Mouse (Mus musculus) embryonic facial prominence, embryonic 15.5 days (tissue): ENCODE results near the gene Alyref. TPM values are rescaled to one million over a fixed set of nuclear protein-coding genes. Genes with fewer than 3 reads are reported as not detected.

Experiments
- ATAC-seq: fragments of 200-750 bp; cut with Nextera tagmentation; 2 replicates; pipeline ENCODE4 v1.8.0; 2017; ENCODE audit warnings: low read depth, moderate TSS enrichment; ENCODE audit not compliant: insufficient number of reproducible peaks, low FRiP score, low TSS enrichment
- H3K27ac ChIP-seq: fragments of 300-500 bp; sonication (generic); replicated peaks from 2 replicates; pipeline ENCODE4 v1.5.1; 2015; ENCODE audit warnings: mild to moderate bottlenecking, inconsistent platforms
- H3K27me3 ChIP-seq: fragments of 300-500 bp; sonication (generic); 2 replicates; pipeline ENCODE4 v1.6.1; 2015; ENCODE audit warnings: inconsistent platforms
- H3K36me3 ChIP-seq: fragments of 300-500 bp; sonication (generic); 2 replicates; pipeline ENCODE4 v1.6.1; 2015; ENCODE audit warnings: mild to moderate bottlenecking, inconsistent platforms
- H3K4me1 ChIP-seq: fragments of 300-500 bp; sonication (generic); 2 replicates; pipeline ENCODE4 v1.6.1; 2015; ENCODE audit warnings: inconsistent platforms
- H3K4me2 ChIP-seq: fragments of 300-500 bp; sonication (generic); replicated peaks from 2 replicates; pipeline ENCODE4 v1.6.1; 2015; ENCODE audit warnings: mild to moderate bottlenecking, inconsistent platforms
- H3K4me3 ChIP-seq: fragments of 300-500 bp; sonication (generic); replicated peaks from 2 replicates; pipeline ENCODE4 v1.5.1; 2015; ENCODE audit warnings: mild to moderate bottlenecking, inconsistent platforms
- H3K9ac ChIP-seq: fragments of 300-500 bp; sonication (generic); 2 replicates; pipeline ENCODE4 v1.6.1; 2015; ENCODE audit warnings: inconsistent platforms
- H3K9me3 ChIP-seq: fragments of 300-500 bp; sonication (generic); replicated peaks from 2 replicates; pipeline ENCODE4 v1.6.1; 2016; ENCODE audit warnings: inconsistent platforms
- WGBS: fragments of 180-500 bp; shearing (Covaris S2); methylation state at CpG from one replicate; pipeline ENCODE4 v1.1.7; 2015; 5-methylcytosine and 5-hydroxymethylcytosine counted together
- polyA plus RNA-seq: library from polyadenylated mRNA; unstranded; fragments of >200 nt; fragmentation: Nextera tagmentation; extraction: Ambion mirVana; gene quantifications from 2 replicates; pipeline ENCODE4 v1.2.1, GENCODE M21; 2015

Gene Alyref
- polyA plus RNA-seq: 420 and 426 TPM in 2 replicates

DNA sequence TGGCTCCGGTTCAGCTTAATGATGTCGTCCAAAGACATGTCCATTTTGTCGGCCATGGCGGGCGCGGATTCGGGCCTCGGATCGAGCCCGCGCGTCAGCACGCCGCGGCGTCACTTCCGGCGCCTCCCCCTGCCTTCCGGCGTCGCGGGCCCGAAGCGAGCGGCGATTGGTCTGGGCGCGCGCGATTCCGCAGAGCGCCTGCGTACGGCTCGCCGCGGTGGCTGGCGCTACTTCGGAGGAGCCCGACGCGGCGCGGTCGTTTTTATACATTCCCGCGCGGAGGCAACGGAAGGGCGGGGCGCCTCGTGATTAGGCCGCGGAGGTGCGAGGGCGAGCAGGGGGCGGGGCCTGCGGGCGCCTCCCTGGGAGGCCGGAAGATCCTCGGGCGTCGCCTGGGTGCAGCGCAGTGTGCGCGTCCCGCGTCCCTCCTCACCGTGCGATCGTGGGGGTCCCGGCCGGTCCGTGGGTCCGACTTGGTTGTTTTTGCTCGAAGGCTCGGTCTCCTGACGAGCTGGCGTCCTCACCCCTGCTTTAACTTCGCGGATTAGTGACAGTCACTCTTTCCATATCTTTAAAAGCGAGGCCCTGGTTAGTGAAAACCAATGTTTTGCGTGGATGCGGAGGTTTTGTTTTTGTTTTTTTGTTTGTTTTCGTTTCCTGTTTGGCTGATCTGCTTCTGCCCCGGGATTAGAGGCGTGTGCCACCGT is at the start of gene Alyref, which contains the start of gene Anapc11:
Gene Alyref, minus strand, starts transcription at position 83 of the 707 bp plus-strand sequence.
Gene Anapc11, plus strand, starts transcription at position 139 of the 707 bp plus-strand sequence.
- H3K9me3 ChIP-seq: no peaks in the 10 kb centered on the region
- peak; percentile 96 for ATAC-seq
- no peaks in the 10 kb centered on the region for H3K27me3 ChIP-seq
- peak within 1 kb of the TSS; percentile 93 for H3K27ac ChIP-seq
- peaks cover 31% of the 10 kb centered on the region for H3K4me1 ChIP-seq
- H3K4me2 ChIP-seq: peak within 1 kb of the TSS; percentile 79
- peak within 1 kb of the TSS; percentile 99 for H3K9ac ChIP-seq
- WGBS: under 1% methylated on average over 88 of the region's 88 CpGs
- peaks cover 64% of the 10 kb centered on the region for H3K36me3 ChIP-seq
- H3K4me3 ChIP-seq: peak within 1 kb of the TSS; percentile 95

DNA sequence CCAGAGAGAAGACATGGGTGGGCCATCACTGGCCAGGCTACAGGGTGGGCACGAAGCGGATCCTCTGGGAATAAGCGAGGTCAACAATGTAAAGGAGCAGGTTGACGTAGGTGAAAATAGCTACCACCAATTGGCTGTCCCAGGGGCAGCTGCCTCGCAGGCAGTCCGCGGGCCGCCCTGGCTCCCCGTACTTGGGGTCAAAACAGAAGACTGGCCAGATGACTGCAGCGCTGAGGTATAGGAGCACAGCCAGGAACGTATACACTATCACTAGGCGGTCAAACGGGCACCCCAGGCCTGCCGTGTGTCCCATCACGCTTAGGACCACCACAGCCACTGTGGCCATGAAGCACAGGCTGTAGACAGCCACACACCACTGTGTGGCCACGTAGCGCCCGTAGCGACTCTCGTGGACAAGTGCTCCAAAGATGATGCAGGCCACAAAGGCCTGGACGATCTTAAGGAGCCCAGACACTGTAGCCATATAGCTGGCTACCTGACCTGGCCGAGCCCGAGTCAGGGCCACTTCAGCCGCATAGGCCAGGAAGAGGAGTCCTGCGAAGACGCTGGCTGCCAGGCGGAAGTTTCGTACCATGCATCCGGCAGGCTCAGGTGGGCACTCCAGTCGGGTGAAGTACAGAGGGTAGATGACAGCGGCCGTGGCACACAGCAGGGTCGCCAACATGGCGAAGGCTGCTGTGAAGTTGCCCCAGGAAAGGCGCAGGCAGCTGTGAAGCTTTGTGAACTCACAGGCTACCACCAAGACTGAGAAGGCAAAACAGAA is 49.1 kb upstream of the Alyref start:
- Histone ChIP-seq H3K4me1 (peaks cover 20% of the 10 kb centered on the region), H3K4me2 (peak overlapping the region; percentile 8; the same call in 1 of the 2 replicates), H3K9me3 (no peaks in the 10 kb centered on the region), H3K27me3 (peaks cover 11% of the 10 kb centered on the region), H3K9ac (no peak overlapping the region), H3K4me3 (no peak overlapping the region), H3K36me3 (no peaks in the 10 kb centered on the region), H3K27ac (no peak overlapping the region)
- ATAC-seq: no peak
- whole genome bisulfite sequencing: 75% methylated on average over 35 of the region's 35 CpGs

DNA sequence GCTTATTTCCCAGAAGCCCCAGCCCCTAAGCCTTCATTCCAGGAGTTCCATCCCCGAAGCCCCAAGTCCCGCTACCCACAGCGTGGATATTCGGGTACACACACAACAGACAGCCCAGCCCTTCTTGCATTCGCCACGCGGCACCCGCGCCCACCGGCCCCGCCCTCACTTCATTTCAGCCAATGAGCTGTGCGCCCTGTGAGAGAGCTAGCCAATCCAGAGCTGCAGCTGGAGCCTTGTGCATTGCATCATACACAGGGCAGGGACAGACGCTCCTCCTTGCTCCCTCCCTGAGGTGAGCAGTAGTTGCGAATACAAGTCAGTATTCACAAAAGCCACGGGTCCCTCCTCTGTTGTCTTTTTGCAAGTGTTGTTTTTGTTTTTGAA is 45.4 kb upstream of the Alyref start, which contains the start of gene Pycr1:
Gene Pycr1, minus strand, starts transcription at position 169 of the 387 bp plus-strand sequence.
- Histone ChIP-seq H3K4me1 (peaks cover 29% of the 10 kb centered on the region), H3K9me3 (no peaks in the 10 kb centered on the region), H3K36me3 (no peaks in the 10 kb centered on the region), H3K27ac (peak within 1 kb of the TSS; percentile 74), H3K4me3 (peak within 1 kb of the TSS; percentile 55), H3K9ac (peak within 1 kb of the TSS; percentile 63), H3K4me2 (peak within 1 kb of the TSS; percentile 96), H3K27me3 (peaks cover 11% of the 10 kb centered on the region)
- ATAC-seq: peak; percentile 99
- WGBS: 0% methylated on average over 15 of the region's 15 CpGs

- Histone ChIP-seq H3K9me3 (no peaks in the 10 kb centered on the region), H3K36me3 (no peaks in the 10 kb centered on the region), H3K27ac (peak overlapping the region; percentile 74), H3K4me2 (peak overlapping the region; percentile 96), H3K27me3 (peaks cover 9% of the 10 kb centered on the region), H3K9ac (peak overlapping the region; percentile 63), H3K4me3 (peak overlapping the region; percentile 55), H3K4me1 (peaks cover 26% of the 10 kb centered on the region)
- WGBS: 2% methylated on average over 18 of the region's 18 CpGs
- peak; percentile 20 for ATAC-seq
Observed at GRCm38 (mm10) chr11:120642939-120643600, 44.9 kb upstream of the Alyref start.

GRCm38 (mm10) chr11:120641869-120642268 is 43.7 kb upstream of the Alyref start:
- Histone ChIP-seq H3K27me3 (no peaks in the 10 kb centered on the region), H3K4me1 (peaks cover 20% of the 10 kb centered on the region), H3K9ac (no peak overlapping the region), H3K36me3 (no peaks in the 10 kb centered on the region), H3K27ac (no peak overlapping the region), H3K4me3 (no peak overlapping the region), H3K4me2 (0 out of 2 replicates have a peak overlapping the region, but pooled peaks have one; percentile 96), H3K9me3 (no peaks in the 10 kb centered on the region)
- no peak for ATAC-seq
- 77% methylated on average over 8 of the region's 8 CpGs for whole genome bisulfite sequencing

DNA sequence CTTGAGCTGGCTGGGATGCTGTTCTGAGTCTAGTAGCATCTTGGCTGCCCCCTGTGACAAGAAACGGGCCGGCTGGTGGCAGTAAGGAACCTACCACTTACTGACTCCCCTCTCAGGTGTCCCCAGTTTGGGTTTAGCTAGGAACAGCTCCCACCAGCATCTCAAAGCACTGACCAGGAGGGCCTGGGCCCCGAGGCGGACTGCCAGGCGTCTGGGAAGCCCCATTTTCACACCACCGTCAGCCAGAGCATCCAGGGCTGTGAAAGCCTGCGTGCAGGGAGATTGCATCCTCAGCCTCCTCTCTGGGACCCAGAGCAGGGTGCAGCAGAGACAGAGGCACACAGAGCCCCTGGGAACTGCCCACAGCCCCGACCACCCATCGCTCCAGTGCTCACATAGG is 43.1 kb upstream of the Alyref start:
- Histone ChIP-seq H3K4me2 (no peak overlapping the region), H3K9me3 (no peaks in the 10 kb centered on the region), H3K4me1 (peaks cover 20% of the 10 kb centered on the region), H3K36me3 (no peaks in the 10 kb centered on the region), H3K9ac (no peak overlapping the region), H3K27ac (no peak overlapping the region), H3K4me3 (no peak overlapping the region), H3K27me3 (no peaks in the 10 kb centered on the region)
- no peak for ATAC-seq
- 57% methylated on average over 9 of the region's 9 CpGs for WGBS

- WGBS: 76% methylated on average over 5 of the region's 5 CpGs
- H3K27me3 ChIP-seq: no peaks in the 10 kb centered on the region
- H3K9ac ChIP-seq: no peak overlapping the region
- ATAC-seq: no peak
- H3K4me2 ChIP-seq: no peak overlapping the region
- peaks cover 25% of the 10 kb centered on the region for H3K4me1 ChIP-seq
- no peak overlapping the region for H3K27ac ChIP-seq
- no peaks in the 10 kb centered on the region for H3K9me3 ChIP-seq
- no peak overlapping the region for H3K4me3 ChIP-seq
- H3K36me3 ChIP-seq: no peaks in the 10 kb centered on the region
Observed at GRCm38 (mm10) chr11:120634810-120635209, 36.6 kb upstream of the Alyref start.

DNA sequence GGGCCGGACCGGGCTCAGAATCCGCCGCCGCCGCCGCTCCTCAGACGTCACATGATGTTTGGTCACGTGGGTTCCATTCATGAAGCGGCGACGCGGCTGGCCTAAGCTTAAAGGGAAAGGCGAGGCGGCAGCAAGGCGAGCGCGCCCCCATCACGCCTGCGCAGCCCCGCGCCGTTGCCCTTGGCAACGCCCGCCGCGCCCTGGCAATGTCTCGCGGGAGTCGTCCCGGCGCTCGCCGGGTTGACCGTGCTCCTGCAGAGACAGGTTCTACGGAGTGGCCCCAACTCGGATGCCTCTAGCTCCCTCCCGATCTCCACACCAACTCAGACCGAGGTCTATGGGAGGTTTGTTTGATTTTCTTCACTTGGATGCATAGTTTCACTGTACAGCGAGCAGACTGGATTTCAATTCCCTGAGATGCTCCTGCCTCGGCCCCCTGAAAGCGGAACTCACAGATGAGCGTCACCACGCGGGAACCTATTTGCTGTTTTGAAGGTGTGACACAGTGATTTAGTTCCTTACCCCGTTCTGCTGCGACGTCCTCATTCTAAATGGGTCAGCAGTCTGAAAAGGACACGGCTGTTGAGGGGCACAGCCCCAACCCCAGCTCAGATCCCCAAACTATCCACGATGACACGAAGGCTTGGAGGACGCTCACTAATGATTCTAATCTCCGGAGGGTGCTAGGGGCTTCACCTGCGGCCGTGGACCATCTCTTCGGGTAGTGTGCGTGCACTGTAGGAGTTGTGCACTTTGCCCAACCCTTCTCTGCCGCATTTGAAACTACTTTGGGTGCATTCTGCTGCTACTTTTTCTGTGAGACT is 35.6 kb upstream of the Alyref start, which contains the start of gene Mafg:
Gene Mafg, minus strand, starts transcription at position 81 of the 824 bp plus-strand sequence.
- H3K36me3 ChIP-seq: peaks cover 10% of the 10 kb centered on the region
- no peaks in the 10 kb centered on the region for H3K27me3 ChIP-seq
- H3K9ac ChIP-seq: peak within 1 kb of the TSS; percentile 84
- H3K4me3 ChIP-seq: peak within 1 kb of the TSS; percentile 93
- peak; percentile 91 for ATAC-seq
- H3K9me3 ChIP-seq: no peaks in the 10 kb centered on the region
- peaks cover 33% of the 10 kb centered on the region for H3K4me1 ChIP-seq
- 12% methylated on average over 58 of the region's 58 CpGs for WGBS
- peak within 1 kb of the TSS; percentile 86 for H3K27ac ChIP-seq
- H3K4me2 ChIP-seq: peak within 1 kb of the TSS; percentile 65

DNA sequence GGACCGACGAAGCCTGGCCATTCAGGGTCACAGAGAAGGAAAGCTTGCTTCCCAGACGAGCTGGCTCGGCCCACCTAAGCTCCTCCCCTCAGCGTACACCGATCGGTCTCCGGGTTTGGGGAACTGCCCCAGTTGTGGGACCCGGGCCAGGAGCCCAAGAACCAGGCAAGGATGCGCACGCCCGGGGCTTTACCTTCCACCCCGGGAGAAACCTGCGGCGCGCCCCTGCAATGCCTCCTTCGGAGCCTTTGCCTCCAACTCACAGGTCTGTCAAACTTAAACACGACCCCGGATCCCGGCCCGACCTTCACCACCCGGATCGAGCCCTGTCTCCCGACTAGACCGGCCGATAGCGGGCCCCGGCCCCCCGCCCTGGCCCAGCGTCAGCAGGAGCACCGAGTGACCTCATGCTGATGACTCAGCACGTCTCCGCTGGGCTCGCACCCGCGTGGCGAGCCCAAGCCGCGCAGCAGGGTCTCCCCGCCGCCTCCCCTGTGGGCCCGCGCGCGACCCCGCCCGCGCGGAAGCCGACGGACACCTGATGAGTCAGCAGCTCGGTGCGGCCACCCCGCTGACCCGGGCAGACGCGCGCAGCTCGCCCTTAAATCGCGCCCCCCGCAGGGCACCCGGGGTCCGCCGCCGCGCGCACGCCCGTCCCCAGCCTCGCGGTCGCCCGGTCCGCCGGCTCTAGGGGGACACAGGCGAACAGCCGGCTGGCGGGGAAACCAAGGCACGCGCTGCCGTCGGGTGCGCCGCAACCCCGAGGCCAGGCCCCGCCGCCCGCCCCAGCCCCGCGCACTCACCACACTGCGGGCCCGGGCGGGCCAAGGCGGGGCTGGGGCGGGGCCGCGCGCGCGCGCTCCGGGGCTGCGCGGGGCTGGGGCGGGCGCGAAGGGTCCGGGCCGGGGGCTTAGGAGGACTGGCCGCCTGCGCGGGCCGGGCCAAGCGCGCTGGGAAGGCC is 34.7 kb upstream of the Alyref start:
- Histone ChIP-seq H3K27ac (peak overlapping the region; percentile 86), H3K27me3 (no peaks in the 10 kb centered on the region), H3K36me3 (peaks cover 13% of the 10 kb centered on the region), H3K4me1 (peaks cover 33% of the 10 kb centered on the region), H3K4me2 (peak overlapping the region; percentile 65), H3K9me3 (no peaks in the 10 kb centered on the region), H3K9ac (peak overlapping the region; percentile 84), H3K4me3 (peak overlapping the region; percentile 93)
- WGBS: under 1% methylated on average over 103 of the region's 116 CpGs
- ATAC-seq: peak; percentile 86
